Mouse (Mus musculus): ENCODE measurements around the gene Prpf4. TPM values are rescaled to one million over a fixed set of nuclear protein-coding genes. Genes with fewer than 3 reads are reported as not detected.

Prpf4 gene
- total RNA-seq, 1 experiment: 32.6 TPM

- in situ Hi-C loops (cut with MboI; ENCODE audit: low sequenced_read_pairs in 2 of 2, unreplicated experiment in 2 of 2): no loop called here
- H3K9me3 ChIP-seq (ENCODE audit: control insufficient read depth, insufficient read depth, low read depth, low read length): no peaks in the 10 kb centered on the region
- TF ChIP-seq MAFK (IDR thresholded peaks at IDR 0.05; ENCODE audit: insufficient read depth, low read depth, low read length): no peak
- no peak overlapping the region for H3K27ac ChIP-seq (ENCODE audit: insufficient read depth, low read depth, low read length, poor library complexity, severe bottlenecking)
- no peak overlapping the region for H3K9ac ChIP-seq (ENCODE audit: insufficient read depth, low read depth, low read length, poor library complexity, severe bottlenecking)
- peaks cover 30% of the 10 kb centered on the region for H3K36me3 ChIP-seq (ENCODE audit: control insufficient read depth, insufficient read depth, low read length, poor library complexity, severe bottlenecking)
- no peak overlapping the region; a peak in 1 of 4 replicates for H3K4me3 ChIP-seq (ENCODE audit: insufficient read depth in 1 of 2, low read depth in 1 of 2, low read length in 2 of 2, poor library complexity in 1 of 2, severe bottlenecking in 1 of 2)
- peaks cover 5% of the 10 kb centered on the region in 2 experiments; a peak in 3 of 4 replicates for H3K4me1 ChIP-seq (ENCODE audit: control insufficient read depth in 2 of 2, insufficient read depth in 2 of 2, low read length in 2 of 2, poor library complexity in 1 of 2)
- DNase-seq (ENCODE audit: low read depth, low spot score): no peak
Observed at GRCm38 (mm10) chr4:62410325-62410724, 1.7 kb downstream of the Prpf4 start.

DNA sequence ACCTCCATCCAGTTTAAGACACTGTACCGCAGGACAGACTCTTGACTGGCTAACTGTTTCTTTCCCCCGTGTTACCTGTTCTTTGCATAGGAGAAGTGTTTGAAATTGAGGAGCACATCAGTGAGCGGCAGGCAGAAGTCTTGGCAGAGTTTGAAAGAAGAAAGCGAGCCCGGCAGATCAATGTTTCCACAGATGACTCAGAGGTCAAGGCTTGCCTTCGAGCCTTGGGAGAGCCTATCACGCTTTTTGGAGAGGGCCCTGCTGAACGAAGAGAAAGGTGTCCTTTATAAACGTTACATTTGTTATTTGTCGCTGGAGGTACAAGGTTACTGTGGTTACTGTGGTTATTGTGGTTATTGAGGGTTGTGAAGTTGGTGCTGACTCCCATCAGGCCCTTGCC, 3.0 kb downstream of the Prpf4 start:
- TF ChIP-seq ZNF384 (IDR thresholded peaks at IDR 0.05; ENCODE audit: low read depth, low read length) (no peak), HCFC1 (IDR thresholded peaks at IDR 0.05; ENCODE audit: borderline replicate concordance, insufficient read depth, low read length) (no peak), CHD2 (IDR thresholded peaks at IDR 0.05; ENCODE audit: low read depth, low read length) (no peak), ZC3H11A (IDR thresholded peaks at IDR 0.05; ENCODE audit: borderline replicate concordance, low read depth, low read length) (no peak), MAFK (IDR thresholded peaks at IDR 0.05; ENCODE audit: insufficient read depth, low read depth, low read length) (no peak)
- in situ Hi-C loops (cut with MboI; ENCODE audit: low sequenced_read_pairs in 2 of 2, unreplicated experiment in 2 of 2): no loop called here
- H3K36me3 ChIP-seq (ENCODE audit: control insufficient read depth, insufficient read depth, low read length, poor library complexity, severe bottlenecking): peaks cover 42% of the 10 kb centered on the region
- H3K27ac ChIP-seq (ENCODE audit: insufficient read depth, low read depth, low read length, poor library complexity, severe bottlenecking): no peak overlapping the region
- peaks cover 0 to 5% of the 10 kb centered on the region in 2 experiments; a peak in 1 of 4 replicates for H3K4me1 ChIP-seq (ENCODE audit: control insufficient read depth in 2 of 2, insufficient read depth in 2 of 2, low read length in 2 of 2, poor library complexity in 1 of 2)
- H3K9me3 ChIP-seq (ENCODE audit: control insufficient read depth, insufficient read depth, low read depth, low read length): no peaks in the 10 kb centered on the region
- H3K9ac ChIP-seq (ENCODE audit: insufficient read depth, low read depth, low read length, poor library complexity, severe bottlenecking): no peak overlapping the region
- no peak for DNase-seq (ENCODE audit: low read depth, low spot score)
- no peak overlapping the region for H3K4me3 ChIP-seq (ENCODE audit: insufficient read depth in 1 of 2, low read depth in 1 of 2, low read length in 2 of 2, poor library complexity in 1 of 2, severe bottlenecking in 1 of 2)

DNA sequence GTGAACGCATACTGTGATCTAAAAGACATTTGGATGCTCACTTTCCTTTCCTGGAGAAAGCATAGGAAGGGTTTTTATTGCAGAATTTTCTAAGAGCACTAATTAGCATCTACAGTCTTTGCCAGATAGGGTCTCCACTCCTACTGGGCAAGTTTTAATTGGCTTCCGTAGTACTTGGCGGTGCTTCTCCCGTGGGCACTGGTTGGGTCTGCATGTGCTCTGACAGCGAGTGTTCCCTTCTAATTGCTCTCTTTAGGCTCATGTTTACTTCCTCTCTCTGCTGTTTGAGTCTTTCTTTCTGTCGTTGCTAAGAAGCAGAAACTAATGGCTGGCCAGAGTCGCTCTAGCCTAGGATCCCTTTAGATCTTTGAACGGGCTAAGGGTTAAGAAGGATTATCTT, 9.9 kb downstream of the Prpf4 start:
- in situ Hi-C loops (cut with MboI; ENCODE audit: low sequenced_read_pairs in 2 of 2, unreplicated experiment in 2 of 2): no loop called here
- Histone ChIP-seq H3K9ac (ENCODE audit: insufficient read depth, low read depth, low read length, poor library complexity, severe bottlenecking) (no peak overlapping the region), H3K4me1 (ENCODE audit: control insufficient read depth in 2 of 2, insufficient read depth in 2 of 2, low read length in 2 of 2, poor library complexity in 1 of 2) (no peaks in the 10 kb centered on the region), H3K36me3 (ENCODE audit: control insufficient read depth, insufficient read depth, low read length, poor library complexity, severe bottlenecking) (peaks cover 60% of the 10 kb centered on the region), H3K9me3 (ENCODE audit: control insufficient read depth, insufficient read depth, low read depth, low read length) (no peaks in the 10 kb centered on the region), H3K4me3 (ENCODE audit: insufficient read depth in 1 of 2, low read depth in 1 of 2, low read length in 2 of 2, poor library complexity in 1 of 2, severe bottlenecking in 1 of 2) (no peak overlapping the region), H3K27ac (ENCODE audit: insufficient read depth, low read depth, low read length, poor library complexity, severe bottlenecking) (no peak overlapping the region)
- no peak for DNase-seq (ENCODE audit: low read depth, low spot score)
- no peak for TF ChIP-seq MAFK (IDR thresholded peaks at IDR 0.05; ENCODE audit: insufficient read depth, low read depth, low read length)
- TF ChIP-seq ZC3H11A (IDR thresholded peaks at IDR 0.05; ENCODE audit: borderline replicate concordance, low read depth, low read length): no peak
- no peak for TF ChIP-seq HCFC1 (IDR thresholded peaks at IDR 0.05; ENCODE audit: borderline replicate concordance, insufficient read depth, low read length)
- no peak for TF ChIP-seq CHD2 (IDR thresholded peaks at IDR 0.05; ENCODE audit: low read depth, low read length)
- no peak for TF ChIP-seq ZNF384 (IDR thresholded peaks at IDR 0.05; ENCODE audit: low read depth, low read length)

GRCm38 (mm10) chr4:62419091-62419490, 10.5 kb downstream of the Prpf4 start:
- in situ Hi-C loops (cut with MboI; ENCODE audit: low sequenced_read_pairs in 2 of 2, unreplicated experiment in 2 of 2): no loop called here
- Histone ChIP-seq H3K9ac (ENCODE audit: insufficient read depth, low read depth, low read length, poor library complexity, severe bottlenecking) (no peak overlapping the region), H3K36me3 (ENCODE audit: control insufficient read depth, insufficient read depth, low read length, poor library complexity, severe bottlenecking) (peaks cover 63% of the 10 kb centered on the region), H3K27ac (ENCODE audit: insufficient read depth, low read depth, low read length, poor library complexity, severe bottlenecking) (no peak overlapping the region), H3K4me3 (ENCODE audit: insufficient read depth in 1 of 2, low read depth in 1 of 2, low read length in 2 of 2, poor library complexity in 1 of 2, severe bottlenecking in 1 of 2) (no peak overlapping the region), H3K9me3 (ENCODE audit: control insufficient read depth, insufficient read depth, low read depth, low read length) (no peaks in the 10 kb centered on the region), H3K4me1 (ENCODE audit: control insufficient read depth in 2 of 2, insufficient read depth in 2 of 2, low read length in 2 of 2, poor library complexity in 1 of 2) (no peaks in the 10 kb centered on the region)
- no peak for DNase-seq (ENCODE audit: low read depth, low spot score)
- no peak for TF ChIP-seq ZNF384 (IDR thresholded peaks at IDR 0.05; ENCODE audit: low read depth, low read length)
- no peak for TF ChIP-seq CHD2 (IDR thresholded peaks at IDR 0.05; ENCODE audit: low read depth, low read length)
- no peak for TF ChIP-seq MAFK (IDR thresholded peaks at IDR 0.05; ENCODE audit: insufficient read depth, low read depth, low read length)

DNA sequence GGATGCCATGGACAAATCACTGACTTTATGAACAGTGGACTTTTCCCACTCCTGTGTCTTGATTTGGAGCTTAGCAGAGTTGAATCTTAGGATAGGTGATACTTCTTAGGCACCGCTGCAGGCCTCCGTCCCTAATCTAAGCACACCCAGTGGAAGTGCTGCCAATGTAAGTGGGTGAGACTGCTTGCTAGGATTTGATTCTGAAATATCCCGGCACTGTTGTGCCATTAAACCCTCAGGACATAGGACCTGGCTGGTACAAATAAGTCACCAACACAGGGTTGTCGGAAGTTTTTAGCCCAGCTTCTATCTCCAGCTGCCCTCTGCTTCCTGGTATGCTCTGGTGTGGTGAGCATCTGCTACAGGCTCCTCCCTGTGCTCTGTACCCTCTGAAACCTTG, 17.3 kb downstream of the Prpf4 start:
- in situ Hi-C loops (cut with MboI; ENCODE audit: low sequenced_read_pairs in 2 of 2, unreplicated experiment in 2 of 2): no loop called here
- peaks cover 31% of the 10 kb centered on the region for H3K36me3 ChIP-seq (ENCODE audit: control insufficient read depth, insufficient read depth, low read length, poor library complexity, severe bottlenecking)
- no peak for DNase-seq (ENCODE audit: low read depth, low spot score)

More for the DNA sequence above, 17.3 kb downstream of the Prpf4 start:
- TF ChIP-seq CHD2 (IDR thresholded peaks at IDR 0.05; ENCODE audit: low read depth, low read length): no peak
- TF ChIP-seq MAFK (IDR thresholded peaks at IDR 0.05; ENCODE audit: insufficient read depth, low read depth, low read length): no peak
- TF ChIP-seq ZNF384 (IDR thresholded peaks at IDR 0.05; ENCODE audit: low read depth, low read length): no peak
- TF ChIP-seq HCFC1 (IDR thresholded peaks at IDR 0.05; ENCODE audit: borderline replicate concordance, insufficient read depth, low read length): no peak
- no peak for TF ChIP-seq ZC3H11A (IDR thresholded peaks at IDR 0.05; ENCODE audit: borderline replicate concordance, low read depth, low read length)
- no peak overlapping the region for H3K4me3 ChIP-seq (ENCODE audit: insufficient read depth in 1 of 2, low read depth in 1 of 2, low read length in 2 of 2, poor library complexity in 1 of 2, severe bottlenecking in 1 of 2)
- no peak overlapping the region for H3K27ac ChIP-seq (ENCODE audit: insufficient read depth, low read depth, low read length, poor library complexity, severe bottlenecking)
- H3K4me1 ChIP-seq (ENCODE audit: control insufficient read depth in 2 of 2, insufficient read depth in 2 of 2, low read length in 2 of 2, poor library complexity in 1 of 2): peaks cover 0 to 2% of the 10 kb centered on the region in 2 experiments; a peak in 1 of 4 replicates
- no peak overlapping the region for H3K9ac ChIP-seq (ENCODE audit: insufficient read depth, low read depth, low read length, poor library complexity, severe bottlenecking)
- H3K9me3 ChIP-seq (ENCODE audit: control insufficient read depth, insufficient read depth, low read depth, low read length): no peaks in the 10 kb centered on the region
